Mouse (Mus musculus): Measurements from ENCODE around the gene Zfp74.

GRCm38 (mm10) chr7:29981455-29981854 is 27.6 kb upstream of the Zfp74 start:
- TF ChIP-seq POLR2A (IDR thresholded peaks at IDR 0.05; ENCODE audit: borderline replicate concordance, extremely low read depth, low read depth, low read length) (no peak), CTCF (IDR thresholded peaks at IDR 0.05; ENCODE audit: insufficient read depth, low read length) (no peak)
